In the genomic region with DNA sequence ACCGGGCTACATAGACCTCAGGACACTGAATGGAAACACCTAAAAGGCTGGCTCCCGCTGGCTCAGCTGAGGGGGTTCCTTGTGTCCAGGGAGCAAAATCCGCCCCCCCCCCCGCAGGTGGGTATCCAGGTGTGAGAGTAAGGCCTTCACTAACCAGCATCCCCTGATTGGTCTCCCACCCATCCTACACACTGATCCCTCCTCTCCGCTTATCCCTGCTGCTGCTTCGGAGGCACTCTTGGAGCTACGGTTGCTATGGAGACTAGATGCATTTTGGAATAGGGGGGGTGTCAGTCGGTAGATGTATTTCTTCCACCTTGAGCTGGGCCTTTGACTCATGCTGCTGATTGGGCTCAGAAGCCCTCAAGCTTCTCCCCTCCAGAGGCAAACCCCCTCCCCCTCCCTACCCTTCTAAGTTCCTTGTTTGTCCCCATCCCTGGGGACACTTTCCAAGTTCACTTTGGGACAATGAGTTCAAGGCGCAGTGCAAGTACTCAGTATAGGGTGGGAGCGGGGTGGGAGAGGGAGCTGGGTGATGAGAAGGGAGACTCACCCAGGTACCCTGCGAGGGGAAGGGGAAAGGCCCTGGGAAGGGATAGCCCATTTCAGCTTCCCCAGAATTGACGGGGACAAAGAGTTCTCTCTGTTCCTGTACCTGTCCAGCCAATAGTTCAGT, we compare ENCODE assay signal across 8 mouse cellular contexts. TPM values are rescaled to one million over a fixed set of nuclear protein-coding genes. Genes with fewer than 3 reads are reported as not detected.
DNase-seq lines count a peak whose midpoint lies in the region; ATAC-seq and TF ChIP-seq lines count a peak whose summit lies in the region.

No protein-coding gene starts in this region.

- H3K4me1 ChIP-seq in forebrain, embryonic 11.5 days (replicated peaks; ENCODE audit: control insufficient read depth, insufficient read depth, low read length), result peaks cover 27% of the 10 kb centered on the region; the same call in 1 of the 2 replicates
- H3K4me1 ChIP-seq in limb, embryonic 11.5 days (ENCODE audit: control insufficient read depth, insufficient read depth, low read length), result peaks cover 26% of the 10 kb centered on the region

- H3K4me3 ChIP-seq in layer of hippocampus, adult 2 months, result peak overlapping the region; percentile 81
- H3K4me3 ChIP-seq in forebrain, embryonic 11.5 days (ENCODE audit: low read depth, low read length), result peak overlapping the region; percentile 65
- H3K4me3 ChIP-seq in limb, embryonic 11.5 days (ENCODE audit: low read depth, low read length), result peak overlapping the region; percentile 43

- no peak for TF ChIP-seq CTCF in layer of hippocampus, adult 2 months (conservative IDR thresholded peaks at IDR 0.05)

- H3K4me2 ChIP-seq in forebrain, embryonic 11.5 days (ENCODE audit: low read depth, low read length, severe bottlenecking), result peak overlapping the region; percentile 100
- H3K4me2 ChIP-seq in limb, embryonic 11.5 days (ENCODE audit: low read depth, severe bottlenecking), result peak overlapping the region; percentile 92; the same call in 1 of the 2 replicates

- ATAC-seq in forebrain, embryonic 11.5 days (replicated peaks; ENCODE audit: low FRiP score), result peak; percentile 35
- 0 out of 2 replicates have a peak, but pooled peaks have one; percentile 32 for ATAC-seq in limb, embryonic 11.5 days (ENCODE audit: insufficient number of reproducible peaks, low FRiP score, low TSS enrichment, low read depth)
- ATAC-seq in granulocyte monocyte progenitor cell, adult 5-6 weeks (replicated peaks; ENCODE audit: poor library complexity, severe bottlenecking), result no peak

- WGBS in forebrain, embryonic 11.5 days, result 4% methylated on average over 12 of the region's 12 CpGs
- 3% methylated on average over 12 of the region's 12 CpGs for WGBS in limb, embryonic 11.5 days

- peak in 1 of 2 experiments; percentile 78 for DNase-seq in layer of hippocampus, adult 2 months (ENCODE audit: low spot score in 2 of 2)
- DNase-seq in layer of hippocampus, adult 8-10 months (ENCODE audit: low spot score in 2 of 2), result no peak
- DNase-seq in forebrain, embryonic 11.5 days (ENCODE audit: low spot score), result peak; percentile 55
- no peak for DNase-seq in limb, embryonic 11.5 days (ENCODE audit: low spot score)
- peak; percentile 80 to 89 for DNase-seq in right cerebral cortex, postnatal 10 days (ENCODE audit: low spot score in 2 of 2)
- no peak for DNase-seq in ovary, adult 18-20 months (ENCODE audit: low spot score)
- DNase-seq in ovary, postnatal 10 days (ENCODE audit: low spot score), result no peak

- no peak overlapping the region for H3K9ac ChIP-seq in forebrain, embryonic 11.5 days (ENCODE audit: low read length)
- no peak overlapping the region for H3K9ac ChIP-seq in limb, embryonic 11.5 days (ENCODE audit: low read length)

- peak overlapping the region; percentile 98 for H3K27ac ChIP-seq in layer of hippocampus, adult 2 months
- no peak overlapping the region for H3K27ac ChIP-seq in forebrain, embryonic 11.5 days (ENCODE audit: low read depth, low read length)
- no peak overlapping the region for H3K27ac ChIP-seq in limb, embryonic 11.5 days (replicated peaks; ENCODE audit: low read depth, low read length)

- H3K27me3 ChIP-seq in forebrain, embryonic 11.5 days (ENCODE audit: control insufficient read depth, insufficient read depth, low read length), result peaks cover 48% of the 10 kb centered on the region
- H3K27me3 ChIP-seq in limb, embryonic 11.5 days (ENCODE audit: control insufficient read depth, insufficient read depth, low read length), result peaks cover 65% of the 10 kb centered on the region

- H3K36me3 ChIP-seq in forebrain, embryonic 11.5 days (ENCODE audit: control insufficient read depth, insufficient read depth, low read length), result no peaks in the 10 kb centered on the region
- H3K36me3 ChIP-seq in limb, embryonic 11.5 days (ENCODE audit: control insufficient read depth, insufficient read depth, low read length), result no peaks in the 10 kb centered on the region

- H3K9me3 ChIP-seq in forebrain, embryonic 11.5 days (ENCODE audit: control insufficient read depth, low read length), result no peaks in the 10 kb centered on the region
- 0 out of 2 replicates have a peak, but pooled peaks cover 3% of the 10 kb centered on the region for H3K9me3 ChIP-seq in limb, embryonic 11.5 days (ENCODE audit: control insufficient read depth, low read length)

RNA-seq across cellular contexts. Expression of gene Agap2, which starts 3.1 kb away (rescaled TPM):
- total RNA-seq in layer of hippocampus, adult 2 months (2021), result 100 to 1,000 TPM; 820 to 844 TPM
- 100 to 1,000 TPM; 657 to 727 (median 692) TPM for total RNA-seq in layer of hippocampus, adult 8-10 months (2022)
- polyA plus RNA-seq in forebrain, embryonic 11.5 days (2014; fragmentation: Nextera tagmentation; extraction: Ambion mirVana), result 0.47 and 0.64 TPM in 2 replicates
- polyA plus RNA-seq in limb, embryonic 11.5 days (2014; fragmentation: Nextera tagmentation; extraction: Ambion mirVana), result 0.05 and 0.06 TPM in 2 replicates
- total RNA-seq in granulocyte monocyte progenitor cell, adult 5-6 weeks (2014; fragmentation: Nextera tagmentation), result 26.3 and 27.2 TPM in 2 replicates
- 18.8 and 34.4 TPM in 2 replicates for total RNA-seq in granulocyte monocyte progenitor cell, adult 5-6 weeks (2017)

RNA-seq across cellular contexts. Expression of gene Tspan31, which starts 8.1 kb away (rescaled TPM):
- total RNA-seq in layer of hippocampus, adult 2 months (2021), result 10 to 100 TPM; 57.2 to 62.1 TPM
- total RNA-seq in layer of hippocampus, adult 8-10 months (2022), result 10 to 100 TPM; 62.9 to 68.4 (median 66.1) TPM
- polyA plus RNA-seq in forebrain, embryonic 11.5 days (2014; fragmentation: Nextera tagmentation; extraction: Ambion mirVana), result 144 and 159 TPM in 2 replicates
- 123 and 134 TPM in 2 replicates for polyA plus RNA-seq in limb, embryonic 11.5 days (2014; fragmentation: Nextera tagmentation; extraction: Ambion mirVana)
- total RNA-seq in granulocyte monocyte progenitor cell, adult 5-6 weeks (2014; fragmentation: Nextera tagmentation), result 92.4 and 102 TPM in 2 replicates
- 82.5 and 82.6 TPM in 2 replicates for total RNA-seq in granulocyte monocyte progenitor cell, adult 5-6 weeks (2017)

RNA-seq across cellular contexts. Expression of gene Cdk4, which starts 14.8 kb away (rescaled TPM):
- 10 to 100 TPM; 84.6 to 94.8 TPM for total RNA-seq in layer of hippocampus, adult 2 months (2021)
- 10 to 100 TPM; 84.1 to 95.2 (median 91.1) TPM for total RNA-seq in layer of hippocampus, adult 8-10 months (2022)
- 2,945 and 3,022 TPM in 2 replicates for polyA plus RNA-seq in forebrain, embryonic 11.5 days (2014; fragmentation: Nextera tagmentation; extraction: Ambion mirVana)
- 2,988 and 3,194 TPM in 2 replicates for polyA plus RNA-seq in limb, embryonic 11.5 days (2014; fragmentation: Nextera tagmentation; extraction: Ambion mirVana)
- total RNA-seq in granulocyte monocyte progenitor cell, adult 5-6 weeks (2014; fragmentation: Nextera tagmentation), result 721 and 802 TPM in 2 replicates
- total RNA-seq in granulocyte monocyte progenitor cell, adult 5-6 weeks (2017), result 568 and 716 TPM in 2 replicates

RNA-seq across cellular contexts. Expression of gene March9, which starts 18.2 kb away (rescaled TPM):
- total RNA-seq in layer of hippocampus, adult 2 months (2021), result 10 to 100 TPM; 19.8 TPM
- total RNA-seq in layer of hippocampus, adult 8-10 months (2022), result 10 to 100 TPM; 14.8 to 21.9 (median 20.4) TPM
- polyA plus RNA-seq in forebrain, embryonic 11.5 days (2014; fragmentation: Nextera tagmentation; extraction: Ambion mirVana), result 2.7 and 3.7 TPM in 2 replicates
- polyA plus RNA-seq in limb, embryonic 11.5 days (2014; fragmentation: Nextera tagmentation; extraction: Ambion mirVana), result 1.2 and 1.6 TPM in 2 replicates
- not detected in 2 replicates for total RNA-seq in granulocyte monocyte progenitor cell, adult 5-6 weeks (2014; fragmentation: Nextera tagmentation)
- not detected in 2 replicates for total RNA-seq in granulocyte monocyte progenitor cell, adult 5-6 weeks (2017)

RNA-seq across cellular contexts. Expression of gene Cyp27b1, which starts 30.1 kb away (rescaled TPM):
- 1 to 10 TPM; 1.0 to 1.1 TPM for total RNA-seq in layer of hippocampus, adult 2 months (2021)
- 1 to 10 TPM in 1 of 4 experiments, under 1 TPM in 3; 0.14 to 1.1 (median 0.48) TPM for total RNA-seq in layer of hippocampus, adult 8-10 months (2022)
- 0.23 TPM in 1 of 2 replicates, not detected in the other for polyA plus RNA-seq in forebrain, embryonic 11.5 days (2014; fragmentation: Nextera tagmentation; extraction: Ambion mirVana)
- polyA plus RNA-seq in limb, embryonic 11.5 days (2014; fragmentation: Nextera tagmentation; extraction: Ambion mirVana), result not detected in 2 replicates
- 0.45 TPM in 1 of 2 replicates, not detected in the other for total RNA-seq in granulocyte monocyte progenitor cell, adult 5-6 weeks (2014; fragmentation: Nextera tagmentation)
- 0.69 TPM in 1 of 2 replicates, not detected in the other for total RNA-seq in granulocyte monocyte progenitor cell, adult 5-6 weeks (2017)

Comparison
In these comparisons a context has a peak if more than half of its experiments do, and no peak if none do; other contexts are left out.
1. DNase-seq: peak in forebrain, embryonic 11.5 days (single experiment) and right cerebral cortex, postnatal 10 days (2 of 2); none in layer of hippocampus, adult 8-10 months (0 of 2), limb, embryonic 11.5 days (single experiment), ovary, adult 18-20 months (single experiment) and ovary, postnatal 10 days (single experiment).
2. RNA of gene Agap2, which starts 3.1 kb away (total RNA-seq): 820 to 844 TPM in layer of hippocampus, adult 2 months and 657 to 727 TPM in layer of hippocampus, adult 8-10 months; 18.8 to 34.4 TPM in granulocyte monocyte progenitor cell, adult 5-6 weeks; every median in the first group is over 10 times any median in the second.
3. RNA of gene Cdk4, which starts 14.8 kb away (total RNA-seq): 568 to 802 TPM in granulocyte monocyte progenitor cell, adult 5-6 weeks; 84.6 to 94.8 TPM in layer of hippocampus, adult 2 months and 84.1 to 95.2 TPM in layer of hippocampus, adult 8-10 months; every median in the first group is over 4 times any median in the second.
4. Peak in every context shown above with its lines, with median percentiles within 50 percentile points of each other: H3K4me3 ChIP-seq.